Mouse (Mus musculus): ENCODE data around the gene H2-T23.
"Not testable (repeated sequence)": the region's sequence is repeated elsewhere in the genome, so short reads cannot be mapped to it uniquely, and the experiment has no call there.

H2-T23 gene

DNA sequence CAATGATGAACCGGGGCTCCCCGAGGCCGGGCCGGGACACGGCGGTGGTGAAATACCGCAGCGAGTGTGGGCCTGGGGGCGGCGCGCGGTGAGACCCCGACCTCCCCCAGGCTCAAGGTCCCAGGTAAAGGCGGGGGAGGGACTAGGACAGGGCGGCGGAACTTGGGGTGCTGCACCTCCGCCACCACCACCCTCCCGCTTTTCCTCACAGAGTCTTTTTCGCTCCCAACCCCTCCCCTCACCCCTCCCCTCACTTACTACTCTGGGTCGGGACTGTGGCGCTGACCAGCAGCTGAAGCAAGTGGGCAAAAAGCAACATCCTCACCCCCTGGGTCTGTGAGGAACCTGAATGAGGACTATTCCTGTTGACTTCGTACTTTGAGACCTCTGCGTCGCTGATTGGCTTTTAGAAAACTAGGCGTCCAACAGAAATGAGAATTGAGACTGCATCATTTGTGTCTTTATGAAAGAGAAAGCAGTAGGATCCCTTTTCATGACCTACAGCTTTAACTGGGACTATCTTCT lies at the start of gene H2-T23:
H2-T23 (minus strand) TSS at position 505 of the 525 bp plus-strand sequence.
- DNase-seq: not testable (repeated sequence)

DNA sequence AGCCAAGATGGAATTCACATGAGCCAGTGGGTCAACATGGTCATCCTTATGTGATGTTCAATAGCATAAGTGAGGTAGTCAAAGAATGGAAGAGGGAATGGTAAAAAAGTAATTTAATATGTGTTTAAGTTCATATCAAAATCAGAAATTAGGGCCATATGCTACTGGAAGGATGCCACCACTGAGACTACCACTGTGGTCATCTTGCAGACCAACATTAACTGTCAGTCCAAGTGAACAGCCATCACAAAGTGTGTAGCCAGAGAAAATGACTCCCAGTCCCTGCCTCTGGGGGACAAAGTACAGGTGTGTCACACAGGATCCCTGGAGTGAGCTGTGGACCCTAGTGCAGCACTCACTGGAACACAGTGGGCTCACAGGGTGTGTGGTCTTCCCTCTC lies 49.2 kb upstream of the H2-T23 start:
- DNase-seq: not testable (repeated sequence)

DNA sequence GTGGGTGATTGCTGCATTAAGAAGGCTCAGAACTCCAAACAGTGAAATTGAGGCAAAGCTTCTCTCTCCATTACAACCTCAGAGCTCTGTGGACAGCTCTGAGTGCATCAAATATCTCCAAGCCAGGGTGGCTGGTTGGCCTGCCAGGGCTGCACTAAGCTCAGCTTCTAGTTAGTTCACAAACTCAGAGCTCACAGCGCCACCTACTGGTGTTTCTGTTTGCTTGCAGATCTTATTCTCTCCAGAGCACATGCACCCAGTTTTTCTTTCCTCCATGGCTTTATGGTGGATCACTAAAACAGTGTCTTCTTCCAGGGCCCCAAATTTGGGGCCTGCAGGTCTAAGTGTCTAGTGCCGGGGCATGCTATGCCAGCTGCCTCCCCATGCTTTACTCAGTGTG lies 28.2 kb upstream of the H2-T23 start:
- DNase-seq: peak; percentile 65

DNA sequence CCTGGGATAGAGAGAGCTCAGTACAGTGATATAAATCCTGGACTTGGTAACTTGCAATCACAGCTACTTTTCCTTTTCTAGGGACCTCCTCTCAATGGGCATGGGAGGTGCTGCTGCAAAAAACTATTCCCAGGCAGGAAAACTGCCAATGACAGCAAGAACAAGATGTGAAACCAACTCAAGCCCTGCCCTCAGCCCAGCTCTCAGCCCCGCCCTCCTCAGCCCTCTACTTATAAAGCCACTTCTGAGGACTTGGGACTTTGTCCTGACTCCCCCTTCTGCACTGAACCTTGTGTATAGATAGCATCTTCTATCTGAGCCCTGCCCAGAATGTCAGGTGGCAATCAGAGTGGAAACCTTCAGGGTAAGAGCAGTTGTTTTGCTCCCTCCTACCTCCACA lies 25.7 kb upstream of the H2-T23 start, which contains the start of gene Gm11127:
Gm11127 (minus strand) TSS at position 10 of the 400 bp plus-strand sequence.
- DNase-seq: not testable (repeated sequence)

DNA sequence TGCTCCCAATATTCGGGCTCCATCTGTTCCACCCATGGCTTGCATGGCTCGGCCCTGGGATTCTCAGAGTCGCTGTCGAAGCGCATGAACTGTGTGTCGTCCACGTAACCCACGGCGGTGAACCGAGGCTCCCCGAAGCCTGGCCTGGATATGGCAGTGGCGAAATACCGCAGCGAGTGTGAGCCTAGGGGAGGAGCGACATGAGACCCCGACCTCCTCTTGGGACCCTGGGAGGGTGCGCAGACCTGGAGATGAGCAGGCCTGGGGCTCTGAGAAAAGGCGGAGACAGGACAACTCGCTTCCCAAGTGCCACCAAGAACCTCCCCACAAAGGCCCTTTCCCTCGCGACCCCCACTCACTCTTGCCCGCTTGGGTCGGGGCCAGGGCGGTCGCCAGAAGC lies 25.3 kb upstream of the H2-T23 start:
- DNase-seq: not testable (repeated sequence)

DNA sequence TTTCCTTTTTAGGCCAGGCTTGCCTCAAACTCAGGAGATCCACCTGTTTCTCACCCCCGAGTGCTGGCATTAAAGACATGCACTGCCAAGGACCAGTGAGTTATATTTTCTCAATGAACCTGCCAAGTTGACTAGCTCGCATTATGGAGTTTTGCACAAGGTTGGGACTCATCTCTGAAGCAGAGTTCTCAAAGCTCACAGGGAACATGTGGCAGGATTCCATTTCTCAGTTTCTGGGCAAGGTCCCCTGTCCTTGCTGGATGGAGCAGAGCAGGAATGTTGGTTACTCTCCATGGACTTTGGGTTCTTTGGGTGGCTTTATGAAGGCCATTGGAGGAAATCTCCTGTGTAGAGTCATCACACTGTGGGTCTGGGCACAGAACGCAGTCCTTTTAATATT lies 10.6 kb upstream of the H2-T23 start:
- peak; percentile 31 for DNase-seq

DNA sequence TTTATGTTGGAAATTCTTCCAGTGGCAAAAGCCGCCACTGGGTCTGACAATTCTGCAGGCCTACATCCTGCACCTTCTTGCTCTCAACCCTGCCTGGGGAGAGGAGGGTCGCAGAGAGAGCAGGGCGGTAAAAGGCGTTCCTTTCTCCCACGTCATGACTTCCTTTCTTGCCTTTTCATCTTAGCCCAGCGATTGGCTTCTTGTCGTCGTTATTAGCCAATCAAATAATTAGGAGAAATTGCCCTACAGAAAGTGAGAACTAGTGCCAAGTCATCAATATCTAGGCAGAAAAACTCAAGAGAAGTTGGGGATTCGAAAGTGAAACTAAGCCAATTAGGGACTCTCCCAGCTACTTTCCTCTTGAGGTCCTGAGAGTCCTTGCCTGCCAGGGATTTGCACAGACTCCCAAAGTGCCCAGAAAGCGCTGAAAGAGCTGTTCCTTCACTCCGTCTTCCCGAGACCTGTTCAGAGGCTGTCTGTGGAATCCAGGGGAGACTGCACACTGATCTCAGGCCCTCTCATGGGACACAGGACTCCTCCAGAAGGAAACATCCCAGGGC lies 10.0 kb upstream of the H2-T23 start, which contains the start of the genes H2-T22 and Gm6034:
H2-T22 (minus strand) TSS at position 138 of the 560 bp plus-strand sequence.
Gm6034 (plus strand) TSS at position 352 of the 560 bp plus-strand sequence.
- peak; percentile 91 for DNase-seq

DNA sequence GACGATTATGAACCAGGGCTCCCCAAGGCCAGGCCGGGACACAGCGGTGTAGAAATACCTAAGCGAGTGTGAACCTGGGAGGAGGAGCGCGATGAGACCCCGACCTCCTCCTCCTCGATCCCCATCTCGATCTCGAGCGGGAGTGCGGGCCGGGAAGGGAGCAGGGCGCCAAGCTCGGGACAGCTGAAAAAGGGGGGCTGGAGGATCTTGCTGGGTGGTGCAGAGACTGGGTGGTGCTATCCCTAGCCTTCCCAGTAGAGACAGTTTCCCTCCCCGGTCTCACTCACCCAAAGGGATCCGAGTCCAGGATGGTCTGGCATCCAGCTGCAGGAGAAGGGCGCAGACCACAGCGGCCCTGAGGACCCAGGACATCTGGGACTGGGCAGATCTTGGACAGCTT lies 9.4 kb upstream of the H2-T23 start:
- peak; percentile 31 for DNase-seq

DNA sequence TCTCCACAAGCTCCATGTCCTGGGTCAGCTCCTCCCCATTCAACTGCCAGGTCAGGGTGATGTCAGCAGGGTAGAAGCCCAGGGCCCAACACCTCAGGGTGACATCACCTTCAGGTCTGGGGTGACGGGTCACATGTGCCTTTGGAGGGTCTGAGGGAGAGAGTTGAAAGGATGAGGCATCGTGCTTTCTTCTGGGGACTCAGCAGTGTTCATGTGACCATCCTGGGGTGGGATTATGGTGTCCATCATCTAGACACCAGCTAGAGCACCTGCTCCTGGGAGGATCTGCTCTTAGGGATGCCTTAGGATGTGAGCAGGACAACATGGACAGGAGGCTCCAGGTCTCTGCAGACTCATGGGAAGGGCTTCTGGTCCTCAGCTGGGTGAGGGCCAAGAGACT lies 7.9 kb upstream of the H2-T23 start:
- peak; percentile 10 for DNase-seq

DNA sequence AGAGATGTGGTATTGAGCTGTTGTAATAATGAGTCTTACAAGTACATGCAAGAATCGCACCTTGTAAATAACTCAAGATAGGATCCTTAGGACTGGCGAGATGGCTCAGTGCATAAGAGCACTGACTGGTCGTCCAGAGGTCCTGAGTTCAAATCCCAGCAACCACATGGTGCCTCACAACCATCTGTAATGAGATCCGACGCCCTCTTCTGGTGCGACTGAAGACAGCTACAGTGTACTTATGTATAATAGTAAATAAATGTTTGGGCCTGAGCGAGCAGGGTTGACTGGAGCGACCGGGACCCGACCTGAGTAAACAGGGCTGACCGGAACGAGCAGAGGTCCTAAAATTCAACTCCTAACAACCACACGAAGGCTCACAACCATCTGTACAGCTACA lies 3.5 kb upstream of the H2-T23 start:
- not testable (repeated sequence) for DNase-seq

DNA sequence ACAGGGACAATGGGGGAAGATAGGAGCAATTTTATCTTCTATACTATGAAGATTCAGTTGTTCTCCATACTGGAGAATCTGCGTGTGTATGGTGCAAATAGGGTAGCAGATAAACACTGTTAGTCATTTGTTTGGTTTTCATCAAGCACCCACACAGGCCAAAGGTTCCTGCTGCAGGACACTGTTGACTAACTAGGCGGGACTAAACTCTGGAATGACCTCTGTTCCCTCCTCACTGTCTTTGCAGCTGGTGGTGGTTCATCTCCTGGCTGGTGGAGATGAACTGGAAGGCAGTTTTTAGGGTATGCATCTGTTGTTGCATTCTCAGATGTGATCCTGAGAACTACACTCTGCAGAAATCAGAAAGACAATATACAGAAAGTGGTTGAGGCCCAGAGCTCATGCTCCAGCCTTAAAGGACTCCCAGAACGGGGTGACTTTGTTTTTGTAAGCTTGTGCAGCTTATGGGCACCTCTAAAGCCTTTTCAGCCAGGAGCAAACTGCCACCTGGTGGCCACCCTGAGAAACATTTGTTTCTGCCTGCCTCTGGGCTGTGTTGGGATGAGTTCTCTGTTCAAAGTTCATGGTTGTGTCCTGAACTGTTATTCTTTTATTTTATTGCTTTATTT lies 2.5 kb upstream of the H2-T23 start:
- peak; percentile 64 for DNase-seq

DNA sequence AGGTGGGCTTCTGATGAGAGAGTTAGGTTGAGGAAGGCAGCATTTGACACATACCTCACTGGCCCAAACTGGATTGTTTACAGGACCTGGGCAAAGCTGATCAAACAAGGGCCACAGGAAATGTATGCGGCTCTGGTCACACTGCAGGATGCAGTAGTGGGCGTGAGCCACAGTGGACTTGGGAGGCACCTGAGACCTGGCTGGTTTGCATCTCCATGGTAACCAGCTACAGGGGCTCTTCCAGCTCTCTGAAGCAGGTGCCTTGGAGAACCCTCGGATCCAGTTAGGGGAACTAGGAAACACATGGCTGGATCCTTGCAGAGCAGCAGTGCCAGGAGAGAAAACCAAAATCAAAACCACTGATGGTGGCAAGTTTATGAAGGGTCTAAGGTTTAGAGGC lies 1.9 kb upstream of the H2-T23 start:
- not testable (repeated sequence) for DNase-seq

DNA sequence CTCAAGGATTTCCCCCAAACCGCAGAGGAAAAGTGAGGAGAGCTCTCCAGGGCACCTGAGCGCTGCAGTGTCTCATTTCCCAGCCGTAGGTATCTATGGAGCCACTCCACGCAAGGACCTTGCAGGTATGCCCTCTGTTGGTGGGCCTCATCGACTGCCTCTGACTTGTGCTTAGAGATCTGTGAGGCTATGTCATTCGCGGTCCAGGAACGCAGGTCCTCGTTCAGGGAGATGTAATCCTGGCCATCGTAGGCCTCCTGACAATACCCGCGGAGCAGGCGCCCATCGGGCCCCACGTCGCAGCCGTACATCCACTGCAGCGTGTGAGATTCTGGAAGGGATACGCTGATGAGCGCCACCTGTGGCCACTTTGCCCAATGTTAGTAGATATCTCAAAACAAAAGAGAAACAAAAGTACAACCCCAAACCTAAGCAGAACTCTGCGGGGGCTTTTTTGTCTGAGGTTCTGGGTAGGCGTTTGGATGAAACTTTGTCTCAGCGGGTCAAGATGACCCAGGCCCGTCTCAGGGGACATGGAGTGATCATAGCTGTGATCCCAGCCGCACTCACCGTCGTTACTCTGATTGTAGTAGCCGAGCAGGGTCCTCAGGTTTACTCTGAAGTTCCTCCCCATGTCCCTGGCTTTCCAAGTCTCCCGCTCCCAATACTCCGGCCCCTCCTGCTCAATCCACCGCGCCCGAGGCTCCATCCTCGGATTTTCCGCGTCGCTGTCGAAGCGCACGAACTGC lies 898 bp downstream of the H2-T23 start:
- DNase-seq: peak; percentile 56

DNA sequence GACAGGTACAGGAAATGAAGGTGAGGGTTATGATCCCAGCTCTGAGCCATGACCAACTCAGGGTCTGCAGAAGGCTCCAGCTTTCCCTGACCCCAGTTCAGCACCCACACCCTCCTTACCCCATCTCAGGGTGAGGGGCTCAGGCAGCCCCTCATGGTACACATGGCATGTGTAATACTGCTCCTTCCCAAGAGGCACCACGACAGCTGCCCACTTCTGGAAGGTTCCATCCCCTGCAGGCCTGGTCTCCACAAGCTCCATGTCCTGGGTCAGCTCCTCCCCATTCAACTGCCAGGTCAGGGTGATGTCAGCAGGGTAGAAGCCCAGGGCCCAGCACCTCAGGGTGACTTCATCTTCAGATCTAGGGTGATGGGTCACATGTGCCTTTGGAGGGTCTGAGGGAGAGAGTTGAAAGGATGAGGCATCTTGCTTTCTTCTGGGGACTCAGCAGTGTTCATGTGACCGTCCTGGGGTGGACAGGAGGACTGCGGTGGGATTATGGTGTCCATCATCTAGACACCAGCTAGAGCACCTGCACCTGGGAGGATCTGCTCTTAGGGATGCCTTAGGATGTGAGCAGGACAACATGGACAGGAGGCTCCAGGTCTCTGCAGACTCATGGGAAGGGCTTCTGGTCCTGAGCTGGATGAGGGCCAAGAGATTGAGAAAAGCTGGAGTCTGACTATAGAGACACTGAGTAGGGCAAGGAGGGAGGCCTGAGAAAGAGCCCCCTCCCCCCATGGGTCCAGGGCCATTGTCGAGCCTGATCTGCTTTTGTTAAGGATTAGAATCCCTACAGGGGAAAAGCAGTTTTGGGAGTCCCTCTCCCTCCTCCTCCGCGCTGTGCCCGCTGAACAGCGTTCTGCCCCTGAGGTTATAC lies 1.7 kb downstream of the H2-T23 start:
- not testable (repeated sequence) for DNase-seq

DNA sequence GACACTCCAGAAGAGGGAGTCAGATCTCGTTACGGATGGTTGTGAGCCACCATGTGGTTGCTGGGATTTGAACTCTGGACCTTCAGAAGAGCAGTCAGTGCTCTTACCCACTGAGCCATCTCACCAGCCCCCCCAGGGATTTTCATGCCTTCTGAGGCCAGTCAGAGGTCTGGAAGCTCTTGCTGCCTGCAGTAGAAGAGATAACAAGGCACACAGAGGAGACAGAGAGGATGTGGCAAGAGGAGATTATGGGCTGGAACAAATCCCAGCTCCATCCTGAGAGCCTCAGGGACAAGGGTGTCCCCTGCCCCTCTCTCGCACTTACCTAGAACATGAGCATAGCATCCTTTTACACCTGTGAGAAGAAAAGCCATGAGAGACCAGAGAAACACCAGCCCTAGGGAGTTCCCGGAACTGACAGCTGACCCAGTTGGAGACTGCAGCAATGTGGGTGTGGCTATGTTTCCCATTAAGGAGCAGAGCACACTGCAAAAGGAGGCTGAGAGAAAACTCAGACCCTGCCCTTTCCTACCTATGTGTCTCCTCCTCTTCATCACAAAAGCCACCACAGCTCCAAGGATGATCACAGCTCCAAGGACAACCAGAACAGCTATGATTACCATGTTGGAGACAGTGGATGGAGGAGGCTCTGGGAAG lies 2.5 kb downstream of the H2-T23 start:
- DNase-seq: not testable (repeated sequence)

DNA sequence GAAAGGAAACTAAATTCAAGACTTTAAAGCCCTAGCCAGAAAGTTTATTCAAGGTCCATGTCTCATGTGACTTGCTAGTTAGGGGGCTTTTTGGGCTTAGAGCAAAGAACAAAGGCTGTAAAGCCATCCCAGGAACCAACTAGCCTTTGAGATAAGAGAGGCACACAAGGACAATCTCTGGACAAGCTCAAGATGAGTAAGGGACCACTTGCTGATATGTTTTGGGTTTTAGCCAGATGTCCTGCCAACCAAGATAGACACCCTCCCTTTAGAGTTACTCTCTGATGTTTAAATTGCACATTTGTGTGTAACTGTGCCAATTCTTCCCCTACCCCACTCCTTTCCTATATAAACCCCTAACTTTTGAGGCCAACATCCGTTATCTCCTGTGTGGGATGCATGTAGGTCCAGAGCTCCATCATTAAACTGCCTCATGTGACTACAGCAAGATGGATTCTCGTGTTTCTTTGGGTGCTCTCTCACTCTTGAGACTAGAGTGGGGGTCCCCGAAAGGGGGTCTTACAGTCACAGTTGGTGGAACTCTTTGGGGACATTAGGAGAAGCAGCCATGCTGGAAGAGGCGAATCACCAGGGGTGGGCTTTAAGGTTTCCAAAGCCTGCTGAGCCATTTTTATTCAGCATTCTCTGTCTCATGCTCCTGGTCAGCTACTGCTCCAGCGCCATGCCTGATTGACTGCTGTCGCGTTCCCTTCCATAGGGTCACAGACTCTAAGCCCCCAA lies 3.6 kb downstream of the H2-T23 start:
- DNase-seq: no peak

DNA sequence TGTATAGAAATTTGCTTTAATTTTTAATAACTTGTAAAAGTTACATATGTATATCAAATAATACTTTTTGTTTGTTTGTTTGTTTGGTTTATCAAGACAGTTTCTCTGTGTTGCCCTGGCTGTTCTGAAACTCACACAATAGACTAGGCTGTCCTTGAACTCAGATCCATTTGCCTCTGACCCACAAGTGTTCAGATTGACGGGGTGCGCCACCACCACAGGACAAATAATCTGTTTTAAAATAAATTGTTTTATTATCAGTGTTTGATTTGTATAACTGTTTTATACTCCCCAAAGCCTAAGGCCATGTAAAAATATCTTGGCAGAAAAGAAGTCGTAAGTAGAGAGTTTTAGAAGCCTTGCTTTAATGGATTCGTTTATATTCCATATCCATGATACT lies 5.0 kb downstream of the H2-T23 start:
- DNase-seq: no peak

DNA sequence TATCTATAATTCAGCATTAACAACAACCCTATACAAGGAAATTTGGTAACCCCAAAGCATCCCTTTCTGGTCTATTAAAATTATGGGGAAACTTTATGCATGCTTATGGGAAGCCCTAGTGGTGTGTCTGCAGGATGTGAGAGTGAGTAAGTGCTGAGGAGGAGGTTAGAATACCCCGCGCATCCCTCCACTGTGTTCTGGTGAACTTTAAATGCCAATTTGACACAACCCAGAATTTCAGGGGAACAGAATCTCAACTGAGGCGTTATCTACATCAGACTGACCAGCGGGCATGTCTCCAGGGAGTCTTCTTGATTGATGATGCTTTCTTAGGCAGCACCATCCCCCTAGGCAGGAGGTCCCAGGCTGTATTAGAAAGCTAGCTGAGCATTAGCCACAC lies 6.8 kb downstream of the H2-T23 start:
- DNase-seq: no peak

DNA sequence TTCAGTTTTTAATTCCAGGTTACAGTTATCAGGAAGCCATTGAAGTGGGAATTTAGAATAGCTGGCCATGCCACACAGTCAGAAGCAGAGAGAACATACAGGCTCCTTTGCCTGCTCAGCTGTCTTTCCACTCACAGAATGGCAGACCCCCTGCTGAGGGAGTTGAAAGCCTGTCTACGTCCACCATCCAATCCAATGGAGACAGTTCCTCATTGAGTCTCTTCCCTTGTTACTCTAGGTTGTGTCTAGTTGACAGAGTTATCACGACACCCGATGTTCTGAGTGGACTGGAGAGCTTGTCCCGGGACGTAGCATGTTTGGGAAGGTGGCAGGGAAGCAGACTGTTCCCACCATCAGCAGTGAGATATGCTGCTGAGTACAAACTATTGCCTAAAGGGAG lies 7.5 kb downstream of the H2-T23 start:
- DNase-seq: no peak

DNA sequence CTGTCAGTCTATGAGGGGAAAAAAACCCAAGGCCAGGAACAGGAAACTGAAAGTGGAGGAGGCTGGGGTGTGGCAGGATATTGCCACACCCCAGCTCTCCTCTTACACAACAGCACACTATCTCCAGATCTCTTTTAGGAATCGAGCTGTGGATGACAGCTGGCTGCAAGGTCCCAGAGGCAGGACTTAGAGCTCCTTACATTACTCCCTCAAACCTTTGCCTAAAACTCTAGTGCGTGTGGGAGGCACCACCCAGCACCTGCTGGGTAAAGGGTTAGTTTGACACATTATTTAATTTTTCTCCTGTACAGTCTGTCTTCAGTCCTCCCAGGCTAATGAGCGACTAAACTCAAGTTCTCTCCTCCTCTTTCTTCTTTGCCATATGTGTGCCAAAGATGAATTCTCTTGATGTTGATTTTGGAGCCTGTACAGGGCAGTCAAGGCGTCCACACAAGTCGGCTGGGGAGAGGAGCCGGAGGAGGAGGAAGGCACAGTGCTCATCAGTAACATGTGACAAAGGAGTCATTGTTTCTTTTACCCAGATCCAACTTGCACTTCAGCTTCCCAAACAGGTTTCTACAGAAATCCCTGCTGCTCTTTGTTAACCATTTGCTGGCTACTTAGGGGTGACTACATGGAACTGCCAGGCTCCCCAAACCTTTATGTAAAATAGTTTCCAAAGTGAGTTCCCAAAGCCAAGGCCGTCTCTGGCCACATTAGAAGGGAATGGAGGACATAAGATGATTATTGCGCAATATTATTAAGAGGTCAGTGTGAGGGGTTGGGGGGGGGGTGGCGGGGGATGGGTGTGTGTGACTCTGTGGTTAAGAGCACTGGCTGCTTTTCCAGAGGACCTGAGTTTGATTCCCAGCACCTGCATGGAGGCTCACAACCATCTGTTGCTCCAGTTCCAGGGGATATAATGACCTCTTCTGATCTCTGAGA lies 8.7 kb downstream of the H2-T23 start:
- DNase-seq: no peak

All from cerebellum, adult 9-10 months (tissue).